ENCODE assay signal across 16 mouse cellular contexts in genomic region chr2:116974152-116974551, GRCm38 (mm10).
DNase-seq lines count a peak whose midpoint lies in the region; ATAC-seq lines count a peak whose summit lies in the region.
"Had no signal": no experiment of that assay in that cellular context is flagged by ENCODE, and none has a peak within 500 bp of the region (broad histone marks: within the 10 kb centered on the region; RNA-seq: fewer than 3 reads in every experiment).

No protein-coding gene starts in this region.

- no peak for ATAC-seq in forebrain, embryonic 12.5 days (ENCODE audit: low FRiP score)
- ATAC-seq in forebrain, embryonic 11.5 days (replicated peaks; ENCODE audit: low FRiP score) = no peak
- no peak for ATAC-seq in lung, embryonic 15.5 days (ENCODE audit: borderline replicate concordance, extremely low read depth, low FRiP score, low TSS enrichment)
- no peak for ATAC-seq in embryonic facial prominence, embryonic 14.5 days (ENCODE audit: low read depth)
- no peak for ATAC-seq in limb, embryonic 15.5 days (ENCODE audit: insufficient number of reproducible peaks, low FRiP score, low TSS enrichment, low read depth)
- ATAC-seq: intestine, embryonic 16.5 days had no signal

- no peaks in the 10 kb centered on the region for H3K36me3 ChIP-seq in forebrain, embryonic 12.5 days (replicated peaks)
- no peaks in the 10 kb centered on the region for H3K36me3 ChIP-seq in forebrain, embryonic 11.5 days (ENCODE audit: control insufficient read depth, insufficient read depth, low read length)
- H3K36me3 ChIP-seq in lung, embryonic 15.5 days = no peaks in the 10 kb centered on the region
- no peaks in the 10 kb centered on the region for H3K36me3 ChIP-seq in embryonic facial prominence, embryonic 14.5 days (ENCODE audit: control insufficient read depth, insufficient read depth, low read length)
- no peaks in the 10 kb centered on the region for H3K36me3 ChIP-seq in limb, embryonic 15.5 days
- H3K36me3 ChIP-seq: G1E; heart, embryonic 15.5 days; liver, embryonic 13.5 days; neural tube, embryonic 13.5 days had no signal

- WGBS in forebrain, embryonic 12.5 days = 67% methylated on average over 9 of the region's 9 CpGs
- WGBS in forebrain, embryonic 11.5 days = 65% methylated on average over 9 of the region's 9 CpGs
- 62% methylated on average over 9 of the region's 9 CpGs for WGBS in lung, embryonic 15.5 days
- WGBS in embryonic facial prominence, embryonic 14.5 days = 74% methylated on average over 9 of the region's 9 CpGs
- 76% methylated on average over 9 of the region's 9 CpGs for WGBS in limb, embryonic 15.5 days

- peaks cover 73% of the 10 kb centered on the region for H3K4me1 ChIP-seq in forebrain, embryonic 12.5 days
- peaks cover 39% of the 10 kb centered on the region for H3K4me1 ChIP-seq in forebrain, embryonic 11.5 days (replicated peaks; ENCODE audit: control insufficient read depth, insufficient read depth, low read length)
- H3K4me1 ChIP-seq in lung, embryonic 15.5 days = peaks cover 65% of the 10 kb centered on the region
- peaks cover 60% of the 10 kb centered on the region for H3K4me1 ChIP-seq in embryonic facial prominence, embryonic 14.5 days (ENCODE audit: control insufficient read depth, insufficient read depth, low read length)
- peaks cover 51% of the 10 kb centered on the region for H3K4me1 ChIP-seq in limb, embryonic 15.5 days

- no peak overlapping the region for H3K4me3 ChIP-seq in forebrain, embryonic 12.5 days (replicated peaks)
- no peak overlapping the region for H3K4me3 ChIP-seq in forebrain, embryonic 11.5 days (ENCODE audit: low read depth, low read length)
- H3K4me3 ChIP-seq in lung, embryonic 15.5 days = no peak overlapping the region
- H3K4me3 ChIP-seq in embryonic facial prominence, embryonic 14.5 days (ENCODE audit: low read depth, low read length) = no peak overlapping the region
- H3K4me3 ChIP-seq in limb, embryonic 15.5 days = no peak overlapping the region

- H3K4me2 ChIP-seq in forebrain, embryonic 12.5 days = no peak overlapping the region
- H3K4me2 ChIP-seq in forebrain, embryonic 11.5 days (ENCODE audit: low read depth, low read length, severe bottlenecking) = no peak overlapping the region
- peak overlapping the region; percentile 79 for H3K4me2 ChIP-seq in lung, embryonic 15.5 days
- H3K4me2 ChIP-seq in embryonic facial prominence, embryonic 14.5 days (ENCODE audit: low read depth, low read length) = 0 out of 2 replicates have a peak overlapping the region, but pooled peaks have one; percentile 89
- H3K4me2 ChIP-seq in limb, embryonic 15.5 days = no peak overlapping the region

- no peaks in the 10 kb centered on the region for H3K9me3 ChIP-seq in forebrain, embryonic 12.5 days
- no peaks in the 10 kb centered on the region for H3K9me3 ChIP-seq in forebrain, embryonic 11.5 days (ENCODE audit: control insufficient read depth, low read length)
- H3K9me3 ChIP-seq in lung, embryonic 15.5 days = no peaks in the 10 kb centered on the region
- H3K9me3 ChIP-seq in embryonic facial prominence, embryonic 14.5 days (ENCODE audit: control insufficient read depth, low read length) = no peaks in the 10 kb centered on the region
- no peaks in the 10 kb centered on the region for H3K9me3 ChIP-seq in limb, embryonic 15.5 days
- H3K9me3 ChIP-seq: G1E; heart, embryonic 15.5 days; liver, embryonic 13.5 days; neural tube, embryonic 13.5 days had no signal

- no peak overlapping the region for H3K9ac ChIP-seq in forebrain, embryonic 12.5 days
- H3K9ac ChIP-seq in forebrain, embryonic 11.5 days (ENCODE audit: low read length) = no peak overlapping the region; the same call in 1 of the 2 replicates
- no peak overlapping the region for H3K9ac ChIP-seq in lung, embryonic 15.5 days
- no peak overlapping the region for H3K9ac ChIP-seq in embryonic facial prominence, embryonic 14.5 days (ENCODE audit: low read depth, low read length)
- H3K9ac ChIP-seq in limb, embryonic 15.5 days = no peak overlapping the region
- H3K9ac ChIP-seq: liver, embryonic 13.5 days had no signal

- H3K27ac ChIP-seq in forebrain, embryonic 12.5 days = peak overlapping the region; percentile 98
- H3K27ac ChIP-seq in forebrain, embryonic 11.5 days (ENCODE audit: low read depth, low read length) = no peak overlapping the region
- peak overlapping the region; percentile 99 for H3K27ac ChIP-seq in lung, embryonic 15.5 days
- peak overlapping the region; percentile 97; the same call in 1 of the 2 replicates for H3K27ac ChIP-seq in embryonic facial prominence, embryonic 14.5 days (replicated peaks; ENCODE audit: low read depth, low read length)
- H3K27ac ChIP-seq in limb, embryonic 15.5 days = 0 out of 2 replicates have a peak overlapping the region, but pooled peaks have one; percentile 95
- H3K27ac ChIP-seq: liver, embryonic 13.5 days had no signal

- DNase-seq in forebrain, embryonic 11.5 days (ENCODE audit: low spot score) = no peak
- DNase-seq in lung, postnatal 4 days = no peak
- DNase-seq in embryonic facial prominence, embryonic 14.5 days (ENCODE audit: low spot score) = no peak
- DNase-seq in thymus, postnatal 36 days = no peak
- no peak for DNase-seq in right cerebral cortex, adult 18-20 months
- DNase-seq: cerebellum, adult 11-12 months; kidney, postnatal 4 days; liver, embryonic 13.5 days; thymus, postnatal 14 days had no signal

- peaks cover 9% of the 10 kb centered on the region for H3K27me3 ChIP-seq in forebrain, embryonic 12.5 days
- 0 out of 2 replicates have a peak, but pooled peaks cover 2% of the 10 kb centered on the region for H3K27me3 ChIP-seq in forebrain, embryonic 11.5 days (ENCODE audit: control insufficient read depth, insufficient read depth, low read length)
- H3K27me3 ChIP-seq in lung, embryonic 15.5 days = no peaks in the 10 kb centered on the region
- no peaks in the 10 kb centered on the region for H3K27me3 ChIP-seq in embryonic facial prominence, embryonic 14.5 days (replicated peaks; ENCODE audit: control insufficient read depth, insufficient read depth, low read length)
- H3K27me3 ChIP-seq in limb, embryonic 15.5 days = no peaks in the 10 kb centered on the region
- H3K27me3 ChIP-seq: heart, embryonic 15.5 days; neural tube, embryonic 13.5 days had no signal

Comparison
In these comparisons a context has a peak if more than half of its experiments do, and no peak if none do; other contexts are left out.
1. H3K4me2 ChIP-seq: peak in lung, embryonic 15.5 days (single experiment) and embryonic facial prominence, embryonic 14.5 days (single experiment); none in forebrain, embryonic 12.5 days (single experiment), forebrain, embryonic 11.5 days (single experiment) and limb, embryonic 15.5 days (single experiment).